Mouse (Mus musculus): ENCODE data around the gene Ipo4. TPM values are rescaled to one million over a fixed set of nuclear protein-coding genes. Genes with fewer than 3 reads are reported as not detected.

The Ipo4 gene
- total and polyA plus RNA-seq, 3 experiments, result 46.2 to 132 TPM; not detected in 1

DNA sequence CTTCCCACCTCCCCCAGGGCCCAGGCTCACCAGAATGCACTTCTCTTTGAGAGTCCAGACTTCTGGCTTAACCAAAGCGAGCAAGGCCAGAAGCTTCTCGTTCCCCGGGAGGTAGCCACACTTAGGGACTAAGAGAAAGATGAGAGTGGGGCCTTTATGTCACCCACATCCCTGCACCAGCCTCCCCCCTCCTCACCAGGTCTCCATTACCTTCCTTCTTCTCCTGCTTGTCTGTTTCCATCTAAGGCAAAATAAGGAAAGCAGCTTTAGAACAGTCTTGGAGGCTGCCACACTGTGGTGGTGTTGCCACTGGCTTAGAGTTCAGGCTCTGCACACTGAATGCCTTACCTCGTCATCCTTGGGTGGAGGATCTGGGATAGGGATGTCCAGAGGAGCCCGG is 46.5 kb downstream of the Ipo4 start:
- no peak overlapping the region for H3K4me3 ChIP-seq (ENCODE audit: control insufficient read depth in 1 of 2, insufficient read depth in 1 of 2, low read depth in 2 of 2, low read length in 2 of 2)
- H3K79me2 ChIP-seq (ENCODE audit: control insufficient read depth, insufficient read depth, low read length, poor library complexity), result peaks cover 30% of the 10 kb centered on the region
- no peak for DNase-seq (ENCODE audit: low read depth, low spot score)
- no peaks in the 10 kb centered on the region for H3K27me3 ChIP-seq (ENCODE audit: control insufficient read depth in 1 of 2, insufficient read depth in 2 of 2, low read length in 2 of 2)
- peaks cover 0 to 30% of the 10 kb centered on the region in 2 experiments; a peak in 2 of 4 replicates for H3K36me3 ChIP-seq (ENCODE audit: control insufficient read depth in 1 of 2, insufficient read depth in 2 of 2, low read length in 2 of 2)
- no peak overlapping the region for H3K9ac ChIP-seq (ENCODE audit: control insufficient read depth, low read depth, low read length, poor library complexity, severe bottlenecking)
- TF ChIP-seq CHD2 (IDR thresholded peaks at IDR 0.05; ENCODE audit: low read length) (no peak), HCFC1 (IDR thresholded peaks at IDR 0.05; ENCODE audit: low read depth, low read length) (no peak), SMC3 (IDR thresholded peaks at IDR 0.05; ENCODE audit: low read depth, low read length) (no peak), MAFK (IDR thresholded peaks at IDR 0.05; ENCODE audit: borderline replicate concordance, low read depth, low read length) (no peak), RAD21 (IDR thresholded peaks at IDR 0.05; ENCODE audit: low read depth, low read length) (no peak), MAX (IDR thresholded peaks at IDR 0.05; ENCODE audit: low read length) (no peak), ZC3H11A (IDR thresholded peaks at IDR 0.05; ENCODE audit: low read depth, low read length) (no peak), BHLHE40 (IDR thresholded peaks at IDR 0.05; ENCODE audit: borderline replicate concordance, low read depth, low read length) (no peak), USF2 (IDR thresholded peaks at IDR 0.05; ENCODE audit: borderline replicate concordance in 1 of 2, insufficient read depth in 1 of 2, low read depth in 1 of 2, low read length in 2 of 2) (no peak), ZKSCAN1 (IDR thresholded peaks at IDR 0.05; ENCODE audit: low read depth, low read length) (no peak), SIN3A (IDR thresholded peaks at IDR 0.05; ENCODE audit: low read length) (no peak), NRF1 (IDR thresholded peaks at IDR 0.05; ENCODE audit: insufficient read depth, low read depth, low read length, poor library complexity, severe bottlenecking) (no peak), NELFE (IDR thresholded peaks at IDR 0.05; ENCODE audit: low read depth, low read length) (no peak), ZMIZ1 (IDR thresholded peaks at IDR 0.05; ENCODE audit: low read depth, low read length) (no peak), POLR2AphosphoS5 (IDR thresholded peaks at IDR 0.05; ENCODE audit: borderline replicate concordance, low read depth, low read length) (no peak)
- peaks cover 3 to 44% of the 10 kb centered on the region in 2 experiments for H3K4me1 ChIP-seq (ENCODE audit: control insufficient read depth in 1 of 2, insufficient read depth in 2 of 2, low read length in 2 of 2)
- no peaks in the 10 kb centered on the region for H3K9me3 ChIP-seq (replicated peaks; ENCODE audit: insufficient read depth, low read length)
- H3K27ac ChIP-seq (ENCODE audit: control insufficient read depth, low read depth, low read length), result no peak overlapping the region

DNA sequence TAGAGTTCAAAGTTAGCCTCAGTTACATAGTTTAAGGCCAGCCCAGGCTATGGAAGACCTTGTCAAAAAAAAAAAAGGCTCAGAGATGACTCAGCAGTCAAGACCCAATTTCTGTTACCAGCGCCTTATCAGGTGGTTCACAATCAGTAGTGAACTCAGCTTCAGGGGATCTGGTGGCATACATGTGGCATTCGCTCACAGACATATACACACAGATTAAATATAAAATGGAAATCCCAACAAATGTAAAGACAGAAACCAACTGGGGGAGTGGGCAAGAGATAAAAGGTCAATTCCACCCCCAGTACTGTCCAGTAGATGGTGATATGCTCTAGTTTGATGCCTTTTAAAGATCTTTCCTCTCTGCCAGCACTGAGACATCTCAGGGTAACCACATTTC is 49.6 kb downstream of the Ipo4 start:
- Histone ChIP-seq H3K36me3 (ENCODE audit: control insufficient read depth in 1 of 2, insufficient read depth in 2 of 2, low read length in 2 of 2) (peaks cover 0 to 34% of the 10 kb centered on the region in 2 experiments; a peak in 2 of 4 replicates), H3K27me3 (ENCODE audit: control insufficient read depth in 1 of 2, insufficient read depth in 2 of 2, low read length in 2 of 2) (no peaks in the 10 kb centered on the region), H3K4me3 (ENCODE audit: control insufficient read depth in 1 of 2, insufficient read depth in 1 of 2, low read depth in 2 of 2, low read length in 2 of 2) (peak overlapping the region; percentile 78 to 82; a peak in 3 of 4 replicates), H3K9ac (ENCODE audit: control insufficient read depth, low read depth, low read length, poor library complexity, severe bottlenecking) (peak overlapping the region; percentile 73), H3K79me2 (ENCODE audit: control insufficient read depth, insufficient read depth, low read length, poor library complexity) (peaks cover 12% of the 10 kb centered on the region), H3K27ac (ENCODE audit: control insufficient read depth, low read depth, low read length) (peak overlapping the region; percentile 100), H3K4me1 (ENCODE audit: control insufficient read depth in 1 of 2, insufficient read depth in 2 of 2, low read length in 2 of 2) (peaks cover 3 to 41% of the 10 kb centered on the region in 2 experiments), H3K9me3 (replicated peaks; ENCODE audit: insufficient read depth, low read length) (no peaks in the 10 kb centered on the region)
- peak; percentile 88 for DNase-seq (ENCODE audit: low read depth, low spot score)
- TF ChIP-seq JUND (IDR thresholded peaks at IDR 0.05; ENCODE audit: low read depth, low read length) (0 out of 2 replicates have a peak, but pooled peaks have one; percentile 31), UBTF (IDR thresholded peaks at IDR 0.05; ENCODE audit: borderline replicate concordance, insufficient read depth, low read depth, low read length) (no peak), POLR2A (IDR thresholded peaks at IDR 0.05; ENCODE audit: control insufficient read depth in 1 of 2, insufficient read depth in 1 of 2, low read depth in 1 of 2, low read length in 2 of 2, poor library complexity in 1 of 2) (peak in 1 of 2 experiments; percentile 27; a peak in 1 of 4 replicates), SMC3 (IDR thresholded peaks at IDR 0.05; ENCODE audit: low read depth, low read length) (no peak), HCFC1 (IDR thresholded peaks at IDR 0.05; ENCODE audit: low read depth, low read length) (peak; percentile 54), ZC3H11A (IDR thresholded peaks at IDR 0.05; ENCODE audit: low read depth, low read length) (no peak), MEF2A (IDR thresholded peaks at IDR 0.05; ENCODE audit: extremely low read depth, insufficient replicate concordance, low read depth, low read length, poor library complexity, severe bottlenecking) (no peak), TAL1 (IDR thresholded peaks at IDR 0.05; ENCODE audit: low read length) (peak; percentile 33; the same call in 1 of the 2 replicates), POLR2AphosphoS5 (IDR thresholded peaks at IDR 0.05; ENCODE audit: borderline replicate concordance, low read depth, low read length) (no peak), CHD1 (IDR thresholded peaks at IDR 0.05; ENCODE audit: low read depth, low read length) (no peak), MAZ (IDR thresholded peaks at IDR 0.05; ENCODE audit: low read depth, low read length) (peak; percentile 25; the same call in 1 of the 2 replicates), TCF12 (IDR thresholded peaks at IDR 0.05; ENCODE audit: low read depth, low read length) (peak; percentile 84), ZMIZ1 (IDR thresholded peaks at IDR 0.05; ENCODE audit: low read depth, low read length) (no peak), TBP (IDR thresholded peaks at IDR 0.05; ENCODE audit: low read depth, low read length) (no peak), RAD21 (IDR thresholded peaks at IDR 0.05; ENCODE audit: low read depth, low read length) (no peak), MYC (IDR thresholded peaks at IDR 0.05; ENCODE audit: low read depth, low read length) (peak; percentile 93), SIN3A (IDR thresholded peaks at IDR 0.05; ENCODE audit: low read length) (peak; percentile 89), USF1 (IDR thresholded peaks at IDR 0.05; ENCODE audit: low read depth, low read length) (no peak), CHD2 (IDR thresholded peaks at IDR 0.05; ENCODE audit: low read length) (no peak), ETS1 (IDR thresholded peaks at IDR 0.05; ENCODE audit: low read depth, low read length) (peak; percentile 94), GABPA (IDR thresholded peaks at IDR 0.05; ENCODE audit: low read depth, low read length) (peak; percentile 97), NRF1 (IDR thresholded peaks at IDR 0.05; ENCODE audit: insufficient read depth, low read depth, low read length, poor library complexity, severe bottlenecking) (no peak), NELFE (IDR thresholded peaks at IDR 0.05; ENCODE audit: low read depth, low read length) (no peak), MAFK (IDR thresholded peaks at IDR 0.05; ENCODE audit: borderline replicate concordance, low read depth, low read length) (peak; percentile 95)
